Mouse (Mus musculus): Measurements from ENCODE around the gene Gm2056. TPM values are rescaled to one million over a fixed set of nuclear protein-coding genes. Genes with fewer than 3 reads are reported as not detected.
"Not testable (repeated sequence)": the region's sequence is repeated elsewhere in the genome, so short reads cannot be mapped to it uniquely, and the experiment has no call there.

Gene Gm2056
- not detected for total RNA-seq (2022)

- DNase-seq: not testable (repeated sequence)
Observed at GRCm38 (mm10) chr12:88026704-88027103, at the start of gene Gm2056. Gene Gm2056, plus strand, starts transcription at chr12:88027004.

DNA sequence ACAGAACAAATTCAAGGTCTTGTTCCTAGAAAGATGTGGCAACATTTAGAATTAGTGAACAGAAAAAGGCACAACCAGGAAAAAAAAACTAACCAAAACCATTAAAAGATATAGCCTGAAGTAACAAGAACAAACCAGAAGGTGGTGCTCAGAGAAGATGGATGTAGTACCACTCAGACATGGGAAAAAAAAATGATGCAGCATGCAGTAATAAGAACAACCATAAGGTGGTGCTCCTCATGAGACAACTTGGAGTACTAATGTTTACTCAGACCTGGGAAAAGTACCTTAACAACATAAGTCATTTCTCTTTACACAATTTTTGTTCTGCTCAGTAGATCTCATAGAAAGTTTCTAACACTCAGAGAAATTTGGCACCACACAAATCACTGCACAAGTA is 42.8 kb upstream of the Gm2056 start:
- DNase-seq: not testable (repeated sequence)

GRCm38 (mm10) chr12:88004118-88004517 is 22.7 kb upstream of the Gm2056 start:
- not testable (repeated sequence) for DNase-seq

GRCm38 (mm10) chr12:88011548-88011947 is 15.3 kb upstream of the Gm2056 start, which contains the start of gene Gm2075:
Gene Gm2075, plus strand, starts transcription at chr12:88011848.
- not testable (repeated sequence) for DNase-seq

- DNase-seq: not testable (repeated sequence)
Observed at GRCm38 (mm10) chr12:88018671-88019070, 8.1 kb upstream of the Gm2056 start, which contains the start of gene Gm6803. Gene Gm6803, minus strand, starts transcription at chr12:88018771.

GRCm38 (mm10) chr12:88032250-88032649 is 5.4 kb downstream of the Gm2056 start:
- DNase-seq: not testable (repeated sequence)

DNA sequence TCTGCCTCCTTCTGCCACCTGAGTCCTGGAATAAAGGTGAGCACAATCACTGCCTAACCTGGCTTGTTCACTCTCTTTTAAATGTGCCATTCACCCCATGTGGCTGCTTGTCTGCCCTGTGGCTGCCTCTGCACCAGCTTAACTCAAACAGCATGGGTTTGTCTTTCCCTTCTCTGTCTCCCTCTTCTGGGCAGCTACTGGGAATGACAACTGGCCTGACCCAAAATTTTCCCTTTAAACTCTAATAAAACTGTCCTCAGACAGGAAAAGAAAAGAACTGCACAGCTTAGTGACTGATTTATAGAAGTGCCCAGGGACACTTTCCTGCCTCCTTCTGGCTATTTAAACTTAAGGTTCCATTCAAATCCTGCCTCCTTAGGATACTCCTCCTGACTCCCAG is 12.3 kb downstream of the Gm2056 start:
- not testable (repeated sequence) for DNase-seq

- not testable (repeated sequence) for DNase-seq
Observed at GRCm38 (mm10) chr12:88039703-88040102, 12.9 kb downstream of the Gm2056 start.

DNA sequence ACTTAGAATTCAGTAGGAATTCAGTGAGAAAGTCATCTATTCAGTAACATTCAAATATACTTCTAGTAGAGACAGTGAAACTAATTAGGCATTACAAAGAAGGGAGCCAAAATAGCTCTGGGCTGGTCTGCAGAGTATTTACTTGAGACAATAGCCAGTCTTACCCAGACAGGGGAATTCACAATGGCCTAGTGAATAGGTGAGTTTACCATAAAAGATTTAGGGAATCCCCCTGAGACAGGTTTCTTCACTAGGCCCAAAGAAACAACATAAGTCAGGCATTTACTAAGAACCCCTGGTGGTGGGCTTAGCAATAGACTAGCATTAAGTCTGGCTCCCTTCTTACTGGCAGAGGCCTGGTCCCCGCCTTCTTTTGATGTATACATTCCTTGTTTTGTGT is 18.4 kb downstream of the Gm2056 start:
- not testable (repeated sequence) for DNase-seq

Other genes starting within 250 kb of the Gm2056 start
- gene Gm21936, start 231.5 kb upstream of the Gm2056 start, total RNA-seq (2022): not detected
- gene BB287469, start 210.4 kb upstream of the Gm2056 start, total RNA-seq (2022): not detected
- gene Gm2001, start 184.7 kb upstream of the Gm2056 start, total RNA-seq (2022): not detected
- gene Gm2016, start 152.9 kb upstream of the Gm2056 start, total RNA-seq (2022): not detected
- gene Gm2022, start 131.6 kb upstream of the Gm2056 start, total RNA-seq (2022): not detected
- not detected for gene Gm2035, start 107.1 kb upstream of the Gm2056 start, total RNA-seq (2022)
- gene Gm2042, start 72.9 kb upstream of the Gm2056 start, total RNA-seq (2022): not detected
- not detected for gene Gm2075, start 15.2 kb upstream of the Gm2056 start, total RNA-seq (2022)
- not detected for gene Gm6803, start 8.2 kb upstream of the Gm2056 start, total RNA-seq (2022)
- not detected for gene Gm16368, start 56.7 kb downstream of the Gm2056 start, total RNA-seq (2022)
- gene Gm10436, start 155.1 kb downstream of the Gm2056 start, total RNA-seq (2022): not detected
- gene Gm8332, start 223.1 kb downstream of the Gm2056 start, total RNA-seq (2022): not detected
- gene Gm5662, start 247.5 kb downstream of the Gm2056 start, total RNA-seq (2022): not detected

Data from adrenal gland, adult 8-10 months (tissue).